Mouse (Mus musculus) heart, postnatal 10 days (tissue): ENCODE results near the gene Gm21958. TPM values are rescaled to one million over a fixed set of nuclear protein-coding genes. Genes with fewer than 3 reads are reported as not detected.
"Not testable (repeated sequence)": the region's sequence is repeated elsewhere in the genome, so short reads cannot be mapped to it uniquely, and the experiment has no call there.

Experiments used
- DNase-seq, 2 experiments: peaks; one replicate each; pipeline ENCODE4 v3.0.0; 2021
- intact Hi-C: fragments of 180-260 bp; cut with DNase I; formaldehyde crosslinking; loops from one replicate; pipeline ENCODE4 v1.15.1; 2025
- total RNA-seq, 2 experiments: library from RNA; stranded (reverse); gene quantifications; 2 replicates each; pipeline ENCODE4 v1.2.3; 2021

Gm21958 gene
- total RNA-seq, 2 experiments from 2014 or later: not detected

- DNase-seq: no peak
- intact Hi-C loops: no loop called here
These were observed 11.2 kb upstream of the Gm21958 start for GRCm38 (mm10) chr3:54725344-54725743.

DNA sequence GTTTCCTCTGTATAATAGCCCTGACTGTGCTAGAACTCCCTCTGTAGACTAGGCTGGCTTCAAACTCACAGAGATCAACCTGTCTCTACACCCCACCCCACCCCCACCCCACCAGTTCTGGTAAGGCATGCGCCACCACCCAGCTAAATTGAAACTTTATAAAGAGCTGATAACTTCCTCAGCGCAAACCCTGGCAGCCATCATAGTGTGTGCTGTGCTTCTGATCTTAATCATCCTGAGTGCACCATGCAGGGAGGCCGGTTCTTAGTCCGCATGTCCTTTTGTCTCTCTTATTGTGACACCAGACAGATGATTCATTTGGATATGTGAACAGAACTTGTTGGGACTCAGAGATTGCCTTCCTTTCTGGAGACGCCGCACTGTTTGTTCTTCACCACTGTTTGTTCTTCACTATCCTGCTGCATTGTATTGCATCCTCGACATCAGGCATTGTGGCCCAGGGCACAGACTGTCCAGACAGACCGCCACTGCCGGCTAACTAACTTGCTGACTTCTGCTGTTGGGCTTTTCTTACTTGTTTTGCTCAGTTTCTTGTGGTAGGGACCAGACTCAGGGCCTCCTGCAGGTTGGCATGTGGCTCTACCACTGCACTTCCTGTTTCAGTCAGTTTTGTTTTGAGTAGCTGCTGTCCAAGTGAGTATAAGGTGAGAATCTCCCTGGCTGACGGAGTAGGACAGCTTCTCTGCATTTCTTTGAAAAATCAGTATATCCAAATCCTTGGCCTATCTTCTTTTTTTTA is 9.8 kb upstream of the Gm21958 start:
- intact Hi-C loops: no loop called here
- DNase-seq: no peak

DNA sequence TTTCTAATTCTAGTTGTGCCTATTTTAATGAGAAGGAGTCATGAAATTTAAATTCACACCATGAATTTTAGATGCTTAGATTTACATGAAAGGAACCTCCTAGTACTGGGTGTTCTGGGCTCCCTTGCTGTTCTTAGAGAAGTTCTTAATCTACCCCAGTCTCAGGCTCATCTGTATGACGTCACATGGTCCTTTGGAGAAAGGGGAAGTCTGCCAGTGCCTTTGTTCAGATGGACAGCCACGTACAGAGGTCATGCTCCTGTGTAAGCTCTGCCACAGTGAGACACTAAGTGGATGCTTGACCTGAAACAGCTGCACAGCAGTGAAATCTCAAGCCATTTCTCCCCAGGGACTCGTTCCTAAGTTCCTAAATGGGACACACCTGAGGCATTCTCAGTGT is 4.8 kb upstream of the Gm21958 start:
- intact Hi-C loops: no loop called here
- DNase-seq: no peak

DNA sequence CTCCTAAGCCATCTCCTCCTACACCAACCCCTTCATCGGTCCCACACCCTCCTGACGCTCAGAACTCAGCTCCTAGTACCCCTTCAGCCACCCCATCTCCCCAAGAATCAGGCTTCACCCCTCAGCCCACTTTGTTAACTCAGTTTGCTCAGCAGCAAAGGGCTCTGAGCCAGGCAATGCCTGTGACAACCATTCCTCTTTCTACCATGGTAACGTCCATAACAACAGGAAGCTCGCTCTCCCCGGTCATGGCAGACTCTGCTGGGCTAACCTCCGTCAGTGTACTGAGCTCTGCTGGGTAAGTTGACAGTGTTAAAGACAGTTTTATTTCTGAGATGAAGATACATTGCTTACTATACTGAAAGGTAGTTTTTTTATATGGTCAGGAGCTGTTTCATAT is 3.2 kb upstream of the Gm21958 start:
- intact Hi-C loops: no loop called here
- no peak for DNase-seq

- intact Hi-C loops: no loop called here
- DNase-seq: no peak
These were observed 1.3 kb upstream of the Gm21958 start for GRCm38 (mm10) chr3:54715461-54715860.

- intact Hi-C loops: no loop called here
- DNase-seq: peak in 1 of 2 experiments; percentile 20
These were observed 5.2 kb downstream of the Gm21958 start for GRCm38 (mm10) chr3:54708972-54709371.

GRCm38 (mm10) chr3:54704106-54704505 is 10.0 kb downstream of the Gm21958 start:
- intact Hi-C loops, DNase-seq: not testable (repeated sequence)

GRCm38 (mm10) chr3:54699759-54700301 is 14.3 kb downstream of the Gm21958 start:
- DNase-seq: no peak
- intact Hi-C loops: loop anchor here (10.0 kb wide), 2 partner anchors 835 to 965 kb away; partner anchors contain the start of gene Ufm1

DNA sequence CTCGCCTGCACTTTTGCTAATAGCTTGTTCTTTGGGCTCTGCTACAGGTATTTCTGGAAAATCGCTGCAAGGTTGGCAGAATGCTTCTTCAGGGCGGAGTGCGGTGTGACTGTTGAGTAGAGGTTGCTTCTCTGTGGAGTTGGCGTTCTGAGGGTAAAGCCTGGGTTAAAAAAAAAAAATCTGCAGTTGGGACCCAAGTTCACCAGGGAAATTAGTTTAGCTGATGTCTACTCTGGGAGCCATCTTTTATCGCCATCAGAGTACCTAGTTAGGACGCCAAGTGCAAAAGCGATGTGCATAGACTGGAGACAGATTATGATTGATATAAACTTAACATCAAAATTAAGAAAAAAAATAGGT is 21.1 kb downstream of the Gm21958 start:
- no peak for DNase-seq

GRCm38 (mm10) chr3:54692202-54693055 is 21.7 kb downstream of the Gm21958 start, which contains the start of gene Supt20:
Supt20 (plus strand) TSS chr3:54692807.
- peak; percentile 95 to 96 for DNase-seq
- intact Hi-C loops: loop anchor here (1.0 to 10.0 kb wide), 4 partner anchors 43 to 958 kb away; partner anchors contain the start of genes Alg5, Exosc8, Rfxap and Ufm1

More for the DNA sequence above, 21.1 kb downstream of the Gm21958 start:
- intact Hi-C loops: loop anchor here (1.0 to 10.0 kb wide), 4 partner anchors 42 to 958 kb away; partner anchors contain the start of genes Alg5, Exosc8, Rfxap and Ufm1

- DNase-seq: no peak
- intact Hi-C loops: loop anchor here (1.0 kb wide), 1 partner anchor 336 kb away; no protein-coding TSS in a partner anchor
These were observed 25.1 kb downstream of the Gm21958 start for GRCm38 (mm10) chr3:54689091-54689490.

GRCm38 (mm10) chr3:54687245-54687644 is 26.9 kb downstream of the Gm21958 start:
- intact Hi-C loops: no loop called here
- DNase-seq: no peak

DNA sequence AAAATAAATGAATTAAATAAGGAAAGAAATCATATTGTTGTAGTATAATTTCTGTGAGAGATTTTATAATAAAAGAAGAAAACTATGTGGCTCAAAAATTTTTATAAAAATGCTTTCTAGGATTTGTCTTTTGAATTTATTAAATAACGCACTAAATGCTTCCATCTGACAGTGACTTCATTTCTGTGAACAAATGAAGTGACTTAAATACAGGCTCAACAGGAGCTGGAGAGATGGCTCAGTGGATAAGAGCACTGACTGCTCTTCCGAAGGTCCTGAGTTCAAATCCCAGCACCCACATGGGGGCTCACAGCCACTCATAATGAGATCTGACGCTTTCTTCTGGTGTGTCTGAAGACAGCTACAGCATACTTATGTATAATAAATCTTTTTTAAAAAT is 29.0 kb downstream of the Gm21958 start:
- DNase-seq: no peak
- intact Hi-C loops: no loop called here

DNA sequence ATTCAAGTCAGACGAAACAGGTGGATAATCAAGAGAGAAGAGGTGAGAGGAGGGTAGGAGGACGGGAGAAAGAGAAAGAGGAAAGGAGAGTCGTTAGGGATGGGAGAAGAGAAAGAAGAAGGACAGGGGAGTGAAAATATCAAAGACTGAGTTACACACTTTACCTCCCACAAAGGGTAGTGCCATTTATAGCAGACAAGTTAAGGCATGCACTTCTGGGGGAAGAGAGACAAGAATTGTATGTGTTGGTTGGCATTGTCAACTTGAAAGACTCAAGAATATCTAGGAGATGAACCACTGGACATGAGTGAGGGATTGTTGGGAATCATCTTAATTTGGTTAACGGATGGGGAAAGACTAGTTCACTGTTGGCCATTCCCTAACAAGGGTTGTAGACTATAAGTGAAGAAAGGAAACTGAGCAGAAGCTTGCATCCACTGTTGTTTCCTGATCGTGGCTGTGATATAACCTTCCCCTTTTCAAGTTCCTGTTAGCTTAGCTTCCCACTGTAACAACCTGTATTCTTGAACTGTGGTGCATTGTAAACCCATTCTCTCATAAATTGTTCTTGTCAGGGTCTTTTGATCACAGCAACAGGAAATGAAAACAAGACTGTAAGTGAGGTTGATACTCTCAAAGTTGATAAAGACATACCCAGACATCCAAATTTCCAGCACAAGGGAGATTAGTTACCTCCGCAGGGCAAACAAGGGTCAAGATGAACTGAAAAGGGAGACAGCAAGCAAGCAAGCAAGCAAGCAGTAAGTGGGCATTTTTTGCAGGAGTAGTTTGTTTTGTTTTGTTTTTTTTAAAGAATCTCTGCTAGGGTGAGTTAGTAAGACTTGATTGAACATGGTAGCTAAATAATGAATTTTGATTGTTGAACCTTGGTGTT is 32.6 kb downstream of the Gm21958 start:
- no peak for DNase-seq
- intact Hi-C loops: no loop called here

- DNase-seq: no peak
- intact Hi-C loops: no loop called here
These were observed 37.3 kb downstream of the Gm21958 start for GRCm38 (mm10) chr3:54676818-54677217.

DNA sequence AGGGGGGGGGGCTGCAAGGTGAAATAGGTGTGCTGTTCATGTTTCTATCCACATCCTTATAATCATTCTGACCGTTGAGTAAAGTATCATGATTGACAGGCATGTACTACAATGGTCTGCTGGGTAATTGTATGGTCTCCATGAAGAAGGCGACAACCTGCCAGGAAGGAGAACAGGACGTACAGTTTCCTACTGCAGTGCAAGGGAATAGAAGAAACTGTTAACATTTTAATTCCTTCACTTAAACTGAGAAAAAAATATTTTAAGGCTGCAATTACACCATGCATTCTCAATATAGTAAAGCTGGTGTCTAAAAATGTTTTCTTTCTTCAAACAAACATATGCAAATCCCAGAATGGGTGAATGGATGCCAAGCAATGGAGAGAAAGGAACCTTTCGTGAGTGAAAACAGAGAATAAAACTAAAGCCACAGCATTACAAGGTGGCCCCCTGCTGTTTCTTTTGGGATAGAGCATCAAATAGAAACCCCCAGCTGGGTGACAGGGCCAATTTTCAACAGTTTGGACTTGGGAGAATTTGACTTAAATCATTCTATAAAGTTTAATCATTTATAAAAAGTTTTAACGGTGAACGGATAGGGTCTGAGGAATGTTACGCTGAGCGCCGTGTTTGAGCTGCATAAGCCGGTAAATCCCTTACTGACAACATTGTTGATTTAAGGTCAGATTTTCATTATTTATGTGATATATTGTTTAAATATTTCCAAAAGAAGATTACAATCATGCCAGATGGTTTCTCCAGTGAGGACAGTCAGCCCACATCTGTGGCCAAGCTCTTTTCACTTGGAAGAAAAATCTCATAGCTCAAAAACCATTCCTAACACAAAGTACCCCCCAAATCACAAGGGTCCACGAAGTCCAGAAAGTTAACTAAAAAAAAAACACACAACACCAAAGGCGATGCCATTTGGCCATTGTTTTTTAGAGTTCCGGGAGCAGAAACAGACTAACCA is 41.3 kb downstream of the Gm21958 start:
- intact Hi-C loops: loop anchor here (1.0 kb wide), 2 partner anchors 316 to 321 kb away; no protein-coding TSS in a partner anchor
- peak; percentile 70 to 76 for DNase-seq

GRCm38 (mm10) chr3:54672111-54672510 is 42.0 kb downstream of the Gm21958 start:
- no peak for DNase-seq
- intact Hi-C loops: loop anchor here (1.0 kb wide), 1 partner anchor 315 kb away; no protein-coding TSS in a partner anchor

GRCm38 (mm10) chr3:54669559-54669958 is 44.6 kb downstream of the Gm21958 start:
- intact Hi-C loops: no loop called here
- no peak for DNase-seq

DNA sequence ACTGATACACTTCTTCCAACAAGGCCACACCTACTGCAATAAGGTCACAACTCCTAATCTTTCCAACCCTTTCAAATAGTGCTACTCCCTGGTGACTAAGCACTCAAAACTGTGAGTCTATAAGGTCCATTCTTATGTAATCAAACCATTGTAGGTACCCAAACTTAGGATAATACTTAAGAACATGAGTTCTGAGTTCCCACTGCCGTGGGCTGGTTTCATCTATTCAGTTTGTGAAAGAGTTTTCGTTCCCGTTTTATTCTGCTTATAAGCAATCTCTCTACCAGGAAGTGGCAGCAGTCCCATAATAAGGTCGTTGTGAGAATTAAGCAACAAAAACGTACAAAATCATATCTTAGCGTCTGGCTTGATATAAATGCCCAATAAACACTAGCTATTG is 45.4 kb downstream of the Gm21958 start:
- no peak for DNase-seq
- intact Hi-C loops: no loop called here
